Mouse (Mus musculus) E14TG2a.4 (cell line): Measurements from ENCODE around the gene Rtn4ip1.
"Not testable (repeated sequence)": the region's sequence is repeated elsewhere in the genome, so short reads cannot be mapped to it uniquely, and the experiment has no call there.

Experiments
- H3K27me3 ChIP-seq: 2 replicates; pipeline ENCODE4 v1.6.1; 2014; ENCODE audit warnings: low read length, control low read depth; ENCODE audit not compliant: insufficient read depth
- H3K36me3 ChIP-seq: 2 replicates; pipeline ENCODE4 v1.6.1; 2014; ENCODE audit warnings: low read length, control low read depth; ENCODE audit not compliant: insufficient read depth
- H3K4me1 ChIP-seq: replicated peaks from 2 replicates; pipeline ENCODE4 v1.6.1; 2014; ENCODE audit warnings: low read depth, low read length, control low read depth
- H3K4me3 ChIP-seq: replicated peaks from 2 replicates; pipeline ENCODE4 v1.5.1; 2014; ENCODE audit warnings: mild to moderate bottlenecking, low read length
- H3K9me3 ChIP-seq: 2 replicates; pipeline ENCODE4 v1.6.1; 2014; ENCODE audit warnings: low read length, control low read depth
- CTCF ChIP-seq: conservative IDR thresholded peaks from 2 replicates; pipeline ENCODE4 v1.5.1; 2014; ENCODE audit warnings: low read length
- NANOG ChIP-seq: IDR thresholded peaks from 2 replicates; pipeline ENCODE4 v1.6.1; 2014; ENCODE audit warnings: borderline replicate concordance, low read length, mixed read lengths
- POU5F1 ChIP-seq: IDR thresholded peaks from 2 replicates; pipeline ENCODE4 v1.6.1; 2014; ENCODE audit warnings: low read length, borderline replicate concordance

The Rtn4ip1 gene

DNA sequence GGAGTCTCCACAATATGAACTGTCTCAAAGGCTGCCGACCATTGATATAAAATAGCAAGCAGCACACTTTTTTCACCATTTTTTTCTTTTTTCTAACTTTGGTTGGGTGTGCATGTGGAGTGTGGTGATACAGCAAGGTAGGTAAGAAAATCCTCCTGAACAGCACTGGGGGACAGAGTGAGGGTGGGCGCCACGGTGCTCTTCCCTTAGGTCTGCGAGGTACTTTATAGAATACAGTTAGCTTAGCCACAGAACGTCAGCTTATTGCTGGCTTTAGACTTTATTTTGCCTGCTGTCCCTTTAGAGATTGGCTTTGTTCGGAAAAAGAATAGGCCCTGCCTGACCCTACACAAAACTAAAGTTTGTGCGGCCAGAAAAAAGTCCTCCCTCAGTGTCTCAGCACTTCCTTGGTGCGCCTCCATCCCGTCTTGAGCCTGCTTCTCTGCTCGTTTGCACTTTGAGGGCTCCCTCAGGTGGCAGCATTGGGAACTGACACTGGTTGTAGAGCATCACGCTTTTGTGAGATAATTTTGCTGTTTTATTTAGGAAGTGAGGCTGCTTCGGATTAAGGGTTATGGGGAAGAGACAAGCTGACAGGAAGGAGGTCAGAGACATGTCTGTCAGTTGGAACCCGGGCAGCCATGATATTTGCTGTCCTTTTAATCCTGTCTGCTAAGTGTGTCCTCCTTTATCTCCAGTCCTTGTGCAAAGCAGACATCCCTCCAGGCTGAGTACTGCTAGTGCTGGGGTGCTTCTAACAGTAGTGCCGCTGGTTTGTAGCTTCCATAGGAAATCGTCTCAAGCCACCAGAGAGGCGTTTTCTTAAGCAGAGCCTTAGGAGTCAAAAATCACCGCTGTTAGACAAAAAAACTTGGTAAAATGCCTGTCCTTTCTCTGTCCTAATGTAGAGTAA lies 17.3 kb downstream of the Rtn4ip1 start:
- Histone ChIP-seq H3K27me3 (no peaks in the 10 kb centered on the region), H3K4me3 (no peak overlapping the region), H3K4me1 (peaks cover 20% of the 10 kb centered on the region), H3K36me3 (peaks cover 30% of the 10 kb centered on the region), H3K9me3 (no peaks in the 10 kb centered on the region)
- TF ChIP-seq NANOG (no peak), POU5F1 (no peak), CTCF (peak; percentile 98)

GRCm38 (mm10) chr10:43923096-43923495 lies 21.5 kb downstream of the Rtn4ip1 start:
- no peak overlapping the region for H3K4me3 ChIP-seq
- H3K36me3 ChIP-seq = peaks cover 36% of the 10 kb centered on the region
- H3K4me1 ChIP-seq = peaks cover 12% of the 10 kb centered on the region
- no peaks in the 10 kb centered on the region for H3K27me3 ChIP-seq
- no peaks in the 10 kb centered on the region for H3K9me3 ChIP-seq
- TF ChIP-seq NANOG = no peak
- TF ChIP-seq CTCF = no peak
- no peak for TF ChIP-seq POU5F1

- H3K36me3 ChIP-seq = peaks cover 58% of the 10 kb centered on the region
- not testable (repeated sequence) for H3K4me3 ChIP-seq, H3K4me1 ChIP-seq, H3K27me3 ChIP-seq, H3K9me3 ChIP-seq
- TF ChIP-seq CTCF = 0 out of 2 replicates have a peak, but pooled peaks have one; percentile 6
Measured at GRCm38 (mm10) chr10:43925776-43926175, 24.2 kb downstream of the Rtn4ip1 start.

- Histone ChIP-seq H3K36me3 (peaks cover 65% of the 10 kb centered on the region), H3K27me3 (no peaks in the 10 kb centered on the region), H3K4me1 (peaks cover 9% of the 10 kb centered on the region), H3K4me3 (no peak overlapping the region), H3K9me3 (no peaks in the 10 kb centered on the region)
- no peak for TF ChIP-seq POU5F1
- TF ChIP-seq CTCF = no peak
- TF ChIP-seq NANOG = no peak
Measured at GRCm38 (mm10) chr10:43927736-43928135, 26.1 kb downstream of the Rtn4ip1 start.

GRCm38 (mm10) chr10:43928596-43928995 lies 27.0 kb downstream of the Rtn4ip1 start:
- H3K27me3 ChIP-seq = no peaks in the 10 kb centered on the region
- H3K4me1 ChIP-seq = peaks cover 9% of the 10 kb centered on the region
- H3K9me3 ChIP-seq = no peaks in the 10 kb centered on the region
- H3K4me3 ChIP-seq = no peak overlapping the region
- peaks cover 66% of the 10 kb centered on the region for H3K36me3 ChIP-seq
- TF ChIP-seq NANOG = no peak
- no peak for TF ChIP-seq POU5F1
- no peak for TF ChIP-seq CTCF

- Histone ChIP-seq H3K36me3 (peaks cover 50% of the 10 kb centered on the region), H3K27me3 (no peaks in the 10 kb centered on the region), H3K4me3 (peak overlapping the region; percentile 39), H3K9me3 (no peaks in the 10 kb centered on the region), H3K4me1 (peaks cover 50% of the 10 kb centered on the region)
- TF ChIP-seq NANOG (peak; percentile 84), CTCF (no peak), POU5F1 (no peak)
Measured at GRCm38 (mm10) chr10:43939136-43939662, 37.6 kb downstream of the Rtn4ip1 start.

DNA sequence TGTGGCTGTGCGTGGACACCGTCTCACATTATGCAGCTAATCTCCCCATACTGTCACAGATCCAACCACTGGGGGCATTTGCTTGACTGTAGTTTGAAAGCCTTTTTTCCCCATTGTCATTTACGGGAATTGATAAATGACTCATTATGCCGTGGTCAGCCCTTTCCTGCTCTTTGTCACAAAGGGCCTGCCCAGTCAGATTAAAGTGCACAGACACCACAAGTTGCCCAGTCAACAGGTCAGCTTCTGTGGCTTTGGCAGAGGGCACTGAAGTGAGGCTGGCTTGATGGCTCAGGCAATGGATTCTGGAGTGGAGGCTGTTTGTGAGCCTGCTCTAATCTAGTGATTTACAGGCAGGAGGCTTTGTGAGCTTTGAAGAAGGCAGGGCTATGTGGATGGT lies 42.1 kb downstream of the Rtn4ip1 start:
- no peak for TF ChIP-seq CTCF
- TF ChIP-seq POU5F1 = no peak
- no peak for TF ChIP-seq NANOG
- H3K4me3 ChIP-seq = no peak overlapping the region
- no peaks in the 10 kb centered on the region for H3K9me3 ChIP-seq
- peaks cover 53% of the 10 kb centered on the region for H3K4me1 ChIP-seq
- no peaks in the 10 kb centered on the region for H3K27me3 ChIP-seq
- peaks cover 63% of the 10 kb centered on the region for H3K36me3 ChIP-seq

DNA sequence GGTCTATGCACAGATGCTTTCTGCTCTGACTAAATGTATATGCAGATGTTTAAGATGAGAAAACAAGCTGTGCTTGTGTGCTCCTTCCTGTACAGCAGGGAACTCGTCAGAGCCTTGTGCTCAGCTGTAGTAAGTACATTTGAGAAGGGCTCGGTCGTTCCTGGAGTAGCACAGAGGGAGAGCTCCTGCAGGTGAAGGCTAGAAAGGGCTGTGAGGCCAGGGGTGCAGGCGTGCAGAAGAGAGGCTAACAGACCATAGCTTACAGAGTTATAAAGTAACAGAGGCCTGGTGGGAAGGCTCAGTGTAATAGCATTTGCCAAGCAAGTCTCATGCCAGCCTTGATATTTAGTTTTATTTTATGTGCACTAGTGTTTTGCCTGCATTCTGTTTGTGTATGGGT lies 43.8 kb downstream of the Rtn4ip1 start:
- Histone ChIP-seq H3K9me3 (no peaks in the 10 kb centered on the region), H3K27me3 (no peaks in the 10 kb centered on the region), H3K4me1 (peaks cover 45% of the 10 kb centered on the region), H3K4me3 (no peak overlapping the region), H3K36me3 (peaks cover 67% of the 10 kb centered on the region)
- TF ChIP-seq NANOG = no peak
- no peak for TF ChIP-seq POU5F1
- TF ChIP-seq CTCF = no peak
